Mouse (Mus musculus) adrenal gland, postnatal 25 days (tissue): ENCODE measurements at regions not wholly inside any gene's neighbourhood (a gene's known extent, or its start where the extent isn't known, plus 50 kb on each side); places are given as distances from the start of the nearest gene placed in this dataset.

Experiments
- DNase-seq: peaks from one replicate; pipeline ENCODE4 v3.0.0; 2021; ENCODE audit warnings: mixed read lengths

- DNase-seq = no peak
These were observed 263.7 kb upstream of the Actbl2 start for GRCm38 (mm10) chr13:110991121-110991520.

DNA sequence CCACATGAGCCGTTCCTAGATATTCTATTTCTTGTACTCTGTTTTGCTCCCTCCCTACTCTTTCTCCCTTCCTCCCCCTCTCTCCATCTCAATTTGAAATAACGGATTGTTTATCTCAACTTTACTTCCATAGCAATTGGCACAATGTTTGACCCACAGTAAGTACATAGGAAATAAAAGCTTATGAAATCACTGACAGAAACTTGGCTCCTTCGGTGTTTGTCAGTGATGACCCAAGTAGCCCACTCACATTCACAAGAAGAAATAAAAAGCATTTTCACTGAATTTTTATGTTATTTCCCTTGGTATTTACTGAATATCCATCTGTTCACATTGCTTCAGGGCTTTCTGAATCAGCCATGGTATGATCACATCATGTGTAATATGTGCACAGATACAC lies 260.2 kb upstream of the Actbl2 start:
- no peak for DNase-seq

DNA sequence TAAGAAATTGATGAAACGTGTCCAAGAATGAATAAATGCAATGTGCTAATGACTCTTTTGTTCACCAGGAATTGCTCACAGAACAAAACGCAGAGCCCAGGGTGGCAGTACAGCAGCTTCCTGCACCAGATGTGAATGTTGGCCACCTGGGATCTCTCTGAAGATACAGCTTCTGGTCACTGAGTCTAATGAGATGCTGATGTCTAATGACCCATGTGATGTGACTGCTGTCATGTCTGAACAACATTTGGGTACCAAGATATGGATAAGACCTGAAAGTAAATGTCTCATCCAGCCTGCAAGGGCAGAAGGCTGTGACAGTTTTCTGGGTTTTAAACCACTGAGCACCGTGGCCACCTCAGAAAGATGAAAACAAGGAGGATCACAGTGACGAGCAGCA lies 252.1 kb upstream of the Actbl2 start:
- no peak for DNase-seq

DNA sequence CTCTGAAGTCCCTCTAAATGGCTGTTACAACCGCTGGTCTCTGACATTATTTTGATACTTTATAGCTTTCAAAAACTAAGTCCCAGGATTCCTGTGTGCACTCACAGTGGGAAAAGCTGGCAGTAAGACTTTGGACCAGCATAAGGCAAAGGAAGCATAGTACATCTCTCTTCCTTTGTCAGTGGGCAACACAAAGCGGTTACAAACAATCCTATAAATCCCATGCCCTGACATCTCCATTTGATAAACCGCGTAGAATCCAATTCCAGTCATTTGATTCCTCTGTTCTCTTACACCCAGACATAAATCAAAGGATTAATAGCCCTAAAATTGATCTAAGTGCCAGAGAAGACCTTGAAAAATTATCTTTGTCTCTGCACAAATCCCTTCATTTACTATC lies 240.7 kb upstream of the Actbl2 start:
- DNase-seq = no peak

- no peak for DNase-seq
These were observed 224.7 kb upstream of the Actbl2 start for GRCm38 (mm10) chr13:111030111-111030510.

GRCm38 (mm10) chr13:111031633-111032032 lies 223.2 kb upstream of the Actbl2 start:
- DNase-seq = no peak

DNA sequence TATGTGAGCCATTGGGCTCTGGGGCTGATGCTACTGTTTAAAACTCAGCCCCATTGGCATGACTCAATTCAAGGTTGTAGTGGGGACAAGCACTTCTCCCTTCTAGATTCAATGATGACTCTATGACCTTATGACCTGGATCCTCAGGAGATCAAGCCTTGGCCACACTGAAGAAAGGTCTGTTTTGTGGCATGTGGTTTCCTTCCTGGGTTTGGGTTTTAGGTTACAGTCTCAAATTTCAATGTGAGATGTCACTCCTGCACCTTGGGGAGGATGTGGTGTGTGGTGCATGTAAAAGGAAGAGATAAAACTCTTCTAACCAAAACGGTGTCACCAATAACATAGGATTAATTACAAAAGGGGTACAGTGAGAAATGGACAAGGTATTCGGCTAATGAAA lies 211.2 kb upstream of the Actbl2 start:
- DNase-seq = no peak

GRCm38 (mm10) chr13:111044328-111045002 lies 210.3 kb upstream of the Actbl2 start:
- no peak for DNase-seq

GRCm38 (mm10) chr13:111050097-111050496 lies 204.7 kb upstream of the Actbl2 start:
- no peak for DNase-seq

- DNase-seq = no peak
These were observed 199.0 kb upstream of the Actbl2 start for GRCm38 (mm10) chr13:111055817-111056216.

GRCm38 (mm10) chr13:111087753-111088152 lies 167.1 kb upstream of the Actbl2 start:
- DNase-seq = no peak

DNA sequence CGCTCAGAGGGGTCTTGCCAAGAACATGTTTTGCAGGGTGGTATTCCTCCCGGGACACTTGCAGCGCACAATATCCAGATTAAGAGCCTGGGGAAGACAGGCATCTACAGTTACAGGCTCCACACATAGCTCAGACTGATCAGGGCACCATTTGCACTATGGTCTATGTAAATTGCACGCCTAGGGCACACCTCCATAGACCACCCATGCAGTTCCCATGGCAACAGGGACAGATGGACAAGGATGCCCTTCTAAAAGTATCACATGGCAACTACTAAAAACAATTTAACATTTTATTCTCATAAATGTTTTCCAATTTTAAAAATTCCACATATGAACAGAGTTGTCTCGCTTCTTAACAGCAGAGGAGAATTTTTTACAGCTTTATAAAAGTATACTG lies 158.7 kb upstream of the Actbl2 start:
- no peak for DNase-seq

- DNase-seq = no peak
These were observed 157.5 kb upstream of the Actbl2 start for GRCm38 (mm10) chr13:111097336-111097735.

- DNase-seq = no peak
These were observed 156.1 kb upstream of the Actbl2 start for GRCm38 (mm10) chr13:111098738-111099137.

GRCm38 (mm10) chr13:111099252-111099651 lies 155.6 kb upstream of the Actbl2 start:
- no peak for DNase-seq

- DNase-seq = no peak
These were observed 154.4 kb upstream of the Actbl2 start for GRCm38 (mm10) chr13:111100448-111100847.

GRCm38 (mm10) chr13:111104567-111105219 lies 150.1 kb upstream of the Actbl2 start:
- no peak for DNase-seq

GRCm38 (mm10) chr13:111131108-111131507 lies 123.7 kb upstream of the Actbl2 start:
- DNase-seq = no peak

- no peak for DNase-seq
These were observed 118.4 kb upstream of the Actbl2 start for GRCm38 (mm10) chr13:111136392-111136791.

DNA sequence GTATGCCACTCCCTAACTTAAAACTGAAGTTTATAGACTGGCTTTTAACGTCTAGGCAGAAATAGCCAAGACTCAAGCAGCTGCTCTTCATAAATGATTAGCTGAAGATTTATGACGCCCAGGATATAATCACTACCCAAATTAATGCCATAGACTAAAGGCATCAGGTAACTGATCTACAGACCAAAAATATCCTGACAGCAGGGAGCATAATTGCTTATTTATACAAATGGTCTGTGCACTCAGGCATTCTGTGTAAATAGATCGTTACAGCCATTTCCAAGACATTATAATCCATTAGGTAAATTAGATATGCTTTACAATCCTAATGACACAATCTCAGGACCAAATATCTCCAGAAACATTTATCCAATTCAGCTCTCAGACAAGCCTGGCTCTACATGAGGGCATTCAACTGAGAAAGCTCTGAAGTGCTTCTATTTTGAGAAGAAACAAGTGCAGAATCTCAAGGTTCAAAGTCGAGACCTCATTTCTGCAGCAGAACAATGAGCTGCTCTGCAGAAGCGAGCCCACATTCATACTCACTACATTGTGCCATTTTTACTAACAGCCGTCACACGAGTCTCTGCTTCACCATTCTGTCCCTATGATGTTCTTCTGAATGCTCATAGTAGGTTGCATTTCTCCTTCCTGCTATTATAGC lies 111.9 kb upstream of the Actbl2 start:
- no peak for DNase-seq

DNA sequence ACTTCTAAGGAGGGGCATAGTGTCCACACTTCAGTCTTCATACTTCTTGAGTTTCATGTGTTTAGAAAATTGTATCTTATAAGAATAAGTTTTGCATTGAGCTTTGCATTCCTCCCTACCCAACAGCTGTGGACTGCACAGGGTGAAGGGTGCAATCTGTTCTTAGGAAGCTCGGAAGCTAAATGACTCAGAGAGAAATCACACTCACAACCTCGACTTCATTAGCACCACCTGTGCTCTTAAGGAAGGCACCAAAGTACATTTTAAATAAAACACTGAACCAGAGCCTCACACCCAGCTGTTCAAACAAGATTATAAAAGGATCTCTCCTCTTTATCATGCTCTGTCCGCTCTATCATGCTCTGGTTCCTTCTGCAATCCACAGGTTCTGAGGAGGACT lies 110.1 kb upstream of the Actbl2 start:
- no peak for DNase-seq

- no peak for DNase-seq
These were observed 96.7 kb upstream of the Actbl2 start for GRCm38 (mm10) chr13:111157921-111158638.

DNA sequence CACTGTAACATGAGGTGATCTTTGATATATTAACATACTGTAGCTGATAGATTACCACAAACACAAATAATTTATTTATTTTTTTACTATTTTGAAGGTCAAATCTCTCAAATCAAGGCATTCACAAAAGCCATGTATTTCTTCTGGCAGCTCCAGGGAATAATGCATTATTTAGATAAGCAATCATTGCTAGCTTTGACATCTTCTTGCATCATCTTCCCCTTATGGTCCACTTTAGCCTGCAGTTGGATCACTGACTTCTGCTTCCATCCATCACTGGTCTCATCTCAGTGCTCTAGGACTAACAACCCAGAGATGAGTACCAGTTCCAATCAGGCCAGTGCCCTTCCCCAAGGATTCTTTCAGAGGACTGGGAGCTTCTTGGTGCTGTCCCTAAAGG lies 95.3 kb upstream of the Actbl2 start:
- DNase-seq = no peak
